Mouse (Mus musculus) adrenal gland, adult 18-20 months (tissue): ENCODE results near the gene Rfx7. TPM values are rescaled to one million over a fixed set of nuclear protein-coding genes. Genes with fewer than 3 reads are reported as not detected.
A peak's percentile ranks its signal among the peaks of the same experiment; 100 is the strongest.
"Not testable (repeated sequence)": the region's sequence is repeated elsewhere in the genome, so short reads cannot be mapped to it uniquely, and the experiment has no call there.

Source experiments
- DNase-seq, 2 experiments: peaks; one replicate each; pipeline ENCODE4 v3.0.0; 2021 to 2022; ENCODE audit warnings: low spot score in 2 of 2
- total RNA-seq, 2 experiments: library from RNA; stranded (reverse); gene quantifications; 1 replicate in 1 of 2; 2 replicates in 1 of 2; pipeline ENCODE4 v1.2.3; 2021

Gene Rfx7
- total RNA-seq, 2 experiments from 2014 or later, result 13.7 to 17.5 TPM

DNA sequence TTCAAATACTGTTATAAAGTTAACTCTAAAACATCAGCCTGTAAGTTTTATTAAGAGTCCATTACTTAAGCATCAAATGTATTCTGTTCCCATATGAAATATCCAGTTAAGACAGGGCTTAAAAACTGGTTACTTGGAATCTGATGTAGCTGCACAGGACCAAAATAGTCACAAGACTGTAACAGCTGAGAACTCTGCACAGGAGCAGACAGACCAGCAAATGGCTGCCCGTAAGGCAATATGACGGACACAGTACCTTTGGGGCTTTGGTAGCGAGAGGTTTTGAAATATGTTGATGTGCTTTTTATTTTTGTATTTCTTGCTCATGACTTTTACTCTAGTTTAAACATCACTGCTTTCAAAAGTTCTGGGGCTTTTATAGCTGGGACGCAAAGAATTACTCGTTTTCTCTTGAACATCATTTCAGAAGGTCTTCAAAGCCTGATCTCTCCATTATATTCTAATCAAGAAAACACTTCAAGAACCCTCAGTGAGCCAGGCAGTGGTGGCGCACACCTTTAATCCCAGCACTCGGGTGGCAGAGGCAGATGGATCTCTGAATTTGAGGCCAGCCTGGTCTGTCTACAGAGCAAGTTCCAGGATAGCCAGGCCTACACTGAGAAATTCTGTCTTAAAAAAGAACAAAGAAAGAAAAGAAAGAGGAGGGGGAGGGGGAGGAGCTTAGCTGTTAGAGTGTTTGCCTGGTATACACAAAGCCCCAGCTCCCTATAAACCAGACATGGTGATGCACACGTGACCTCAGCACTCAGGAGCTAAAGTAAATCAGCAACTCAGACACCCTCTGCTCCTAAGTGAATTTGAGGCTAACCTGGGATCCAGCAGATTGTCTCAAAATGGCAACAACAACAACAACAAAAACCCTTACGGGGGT lies 107.2 kb downstream of the Rfx7 start:
- DNase-seq, result no peak

DNA sequence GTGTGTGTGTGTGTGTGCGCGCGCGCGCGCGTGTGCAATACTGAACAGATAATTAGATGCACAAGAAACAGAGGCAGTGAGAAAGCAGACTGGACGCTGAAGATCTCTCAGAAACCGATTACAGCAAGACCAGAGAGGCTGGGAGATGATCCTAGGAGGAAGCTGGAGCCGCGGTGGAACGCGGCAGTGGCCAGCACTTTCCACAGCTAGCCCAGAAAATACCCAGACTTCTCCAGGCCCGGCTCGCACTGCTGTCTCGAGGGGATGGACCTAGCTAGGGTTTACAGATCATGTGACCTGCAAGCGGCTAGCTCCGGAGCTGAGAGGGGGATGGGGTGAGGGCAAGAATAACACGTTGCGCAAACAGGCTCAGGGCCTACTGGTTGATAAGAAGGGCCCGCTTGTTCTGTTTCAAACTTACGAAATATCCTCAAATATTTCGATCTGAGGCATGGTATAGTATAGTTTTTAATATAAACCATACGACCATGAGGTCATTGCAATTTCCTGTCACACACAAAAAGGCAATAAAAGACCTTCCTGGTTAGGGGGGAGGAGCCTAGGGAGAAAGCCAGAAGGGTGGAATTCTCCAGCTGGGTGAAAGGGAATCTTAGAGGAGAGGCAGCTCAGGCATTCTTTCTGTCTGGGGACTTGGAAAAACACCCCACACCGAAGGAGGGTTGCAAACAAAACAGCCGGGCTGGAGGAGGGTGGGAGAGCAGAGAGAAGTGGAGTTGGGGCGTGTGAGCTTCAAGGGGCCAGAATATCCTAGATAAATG lies 108.0 kb downstream of the Rfx7 start:
- DNase-seq, result peak; percentile 67 to 74

DNA sequence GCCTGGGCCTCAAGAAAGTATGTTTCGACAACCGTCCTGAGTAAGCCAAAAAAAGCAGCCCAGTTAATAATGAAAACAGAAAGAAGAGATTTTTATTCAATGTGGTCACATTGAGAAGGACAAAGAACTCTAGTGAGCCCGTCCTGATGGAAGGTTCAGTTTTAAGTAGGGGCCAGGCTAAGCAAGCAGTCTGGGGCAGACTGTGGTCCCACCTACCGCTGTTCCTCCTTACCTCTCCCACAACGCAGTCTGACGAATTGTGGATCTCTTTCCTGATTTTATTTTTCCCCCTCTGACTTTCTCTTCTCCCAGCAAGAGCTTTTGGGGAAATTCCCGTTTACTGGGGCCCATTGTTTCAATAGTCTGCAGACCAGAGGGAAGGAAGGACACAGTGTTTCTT lies 108.6 kb downstream of the Rfx7 start:
- no peak for DNase-seq

DNA sequence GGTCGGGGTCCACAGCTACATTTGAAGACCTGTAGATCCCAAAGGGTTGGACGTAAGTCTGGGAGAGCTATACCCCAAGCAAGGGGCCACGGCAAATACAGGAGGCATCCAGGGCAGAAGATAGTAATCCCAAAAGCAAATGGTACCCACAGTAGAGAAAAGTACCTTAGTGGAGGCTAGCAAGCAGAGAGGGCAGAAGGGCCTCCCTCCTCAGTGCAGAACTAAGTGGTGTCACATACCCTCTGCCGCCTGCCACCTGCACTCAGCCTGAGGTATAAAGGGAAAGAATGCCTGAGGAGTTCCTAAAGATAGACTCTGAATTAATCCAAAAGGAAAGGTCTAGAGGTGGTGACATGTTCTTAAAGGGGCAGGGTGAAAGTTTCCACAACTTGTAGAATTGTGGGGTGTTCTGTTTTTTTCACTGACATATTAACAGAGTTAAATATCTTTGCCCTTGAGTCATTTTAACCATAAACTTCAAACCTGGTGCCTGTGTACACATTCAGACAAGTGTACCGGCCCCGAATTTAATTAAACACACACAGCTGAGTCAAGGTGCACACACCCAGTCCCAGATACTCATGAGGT lies 109.1 kb downstream of the Rfx7 start:
- no peak for DNase-seq

DNA sequence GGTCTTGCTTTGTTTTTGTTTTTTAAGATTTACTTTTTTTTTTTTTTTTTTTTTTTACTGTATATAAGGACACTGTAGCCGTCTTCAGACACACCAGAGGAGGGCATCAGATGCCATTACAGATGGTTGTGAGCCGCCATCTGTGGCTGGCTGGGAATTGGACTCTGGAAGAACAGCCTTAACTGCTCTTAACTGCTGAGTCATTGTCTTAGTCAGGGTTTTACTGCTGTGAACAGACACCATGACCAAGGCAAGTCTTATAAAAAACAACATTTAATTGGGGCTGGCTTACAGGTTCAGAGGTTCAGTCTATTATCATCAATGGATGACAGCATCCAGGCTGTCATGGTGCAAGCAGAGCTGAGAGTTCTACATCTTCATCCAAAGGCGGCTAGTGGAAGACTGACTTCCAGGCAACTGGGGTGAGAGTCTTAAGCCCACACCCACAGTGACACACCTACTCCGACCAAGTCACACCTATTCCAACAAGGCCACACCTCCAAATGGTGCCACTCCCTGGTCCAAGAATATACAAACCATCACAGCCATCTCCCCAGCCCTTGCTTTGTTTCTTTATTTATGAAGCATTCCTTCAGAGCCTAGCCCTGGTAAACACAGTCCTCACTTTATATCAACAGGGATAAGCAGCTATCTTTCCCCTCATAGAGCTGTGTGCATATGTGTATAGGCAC lies 110.9 kb downstream of the Rfx7 start:
- not testable (repeated sequence) for DNase-seq

DNA sequence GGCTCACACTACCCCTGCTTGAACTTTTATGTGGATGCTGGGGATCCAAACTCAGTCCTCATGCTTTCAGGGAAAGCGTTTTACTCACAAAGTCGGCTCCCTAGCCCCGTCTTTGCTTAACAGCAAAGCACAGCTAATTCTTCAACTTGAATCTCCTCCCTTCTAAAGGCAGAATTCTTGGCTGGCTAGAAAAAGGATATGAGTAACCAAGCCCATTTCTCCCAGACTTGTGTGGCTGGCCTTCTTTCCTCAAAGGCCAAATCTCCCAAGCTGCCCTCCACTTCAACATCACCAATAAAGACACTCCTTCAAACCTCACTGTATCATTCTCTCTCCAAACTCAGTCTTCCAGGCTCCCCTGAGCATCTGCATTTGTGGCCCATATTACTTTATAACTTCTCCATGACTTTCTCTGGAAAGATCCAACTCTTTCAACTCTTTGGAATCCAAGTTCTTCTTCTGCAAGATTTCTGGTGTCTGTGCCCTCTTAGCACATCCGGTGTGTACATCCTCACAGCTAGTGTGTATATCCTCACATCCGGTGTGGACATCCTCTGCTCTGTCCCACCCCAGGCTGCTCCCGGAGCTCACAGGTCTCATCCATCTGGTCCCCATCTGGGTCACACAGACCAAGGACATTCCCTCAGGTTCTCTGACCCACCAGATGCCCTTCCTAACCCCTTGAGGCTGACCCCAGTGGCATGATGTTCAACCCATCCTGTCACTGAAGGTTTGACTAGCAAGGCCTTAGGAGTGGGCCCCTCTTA lies 111.8 kb downstream of the Rfx7 start:
- DNase-seq, result no peak

DNA sequence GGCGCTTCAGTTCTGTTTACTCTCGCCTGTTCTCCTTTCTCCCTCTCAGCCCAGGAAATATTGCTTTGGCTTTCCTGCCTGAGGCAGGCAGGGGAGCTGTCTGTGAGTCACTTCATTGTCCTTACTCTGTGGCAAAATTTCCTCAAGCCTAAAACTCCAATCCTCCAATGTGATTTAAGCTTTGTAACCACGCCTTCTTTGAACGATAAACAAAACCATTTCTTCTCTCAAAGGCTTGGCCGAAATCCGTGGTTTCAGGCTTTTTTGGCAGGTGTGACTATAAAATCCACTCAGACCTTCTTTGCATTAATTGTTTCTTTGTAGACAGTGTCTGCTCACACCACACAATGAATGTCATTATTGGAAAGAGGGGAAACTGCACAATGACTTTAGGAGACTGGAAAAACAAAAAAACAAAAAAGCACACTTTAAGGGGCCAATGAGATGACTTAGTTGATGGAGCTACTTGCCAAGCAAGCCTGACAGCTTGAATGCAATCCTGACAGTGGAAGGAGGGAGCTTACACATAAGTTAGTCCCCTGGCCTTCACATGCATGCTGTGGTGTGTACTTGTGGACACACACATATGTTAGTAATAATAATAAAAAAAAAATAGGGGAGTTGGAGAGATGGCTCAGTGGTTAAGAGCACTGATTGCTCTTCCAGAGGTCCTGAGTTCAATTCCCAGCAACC lies 112.5 kb downstream of the Rfx7 start:
- no peak for DNase-seq

DNA sequence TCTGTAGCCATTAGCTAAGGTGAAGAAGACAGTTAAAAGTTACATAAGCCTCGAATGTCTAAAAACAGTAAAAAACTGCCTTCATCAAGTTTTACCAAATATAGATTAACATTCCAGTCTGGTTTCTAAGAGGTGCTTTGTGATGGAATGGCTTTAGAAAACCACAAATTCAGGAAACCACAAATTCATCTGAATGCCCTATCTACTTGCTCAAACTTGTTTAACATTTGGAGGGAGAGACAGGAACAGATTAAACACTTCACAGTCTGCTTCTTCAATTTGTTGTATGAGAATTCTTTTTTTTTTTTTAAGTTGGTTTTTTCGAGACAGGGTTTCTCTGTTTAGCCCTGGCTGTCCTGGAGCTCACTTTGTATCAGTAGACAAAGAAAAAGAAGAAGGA lies 117.7 kb downstream of the Rfx7 start:
- no peak for DNase-seq

DNA sequence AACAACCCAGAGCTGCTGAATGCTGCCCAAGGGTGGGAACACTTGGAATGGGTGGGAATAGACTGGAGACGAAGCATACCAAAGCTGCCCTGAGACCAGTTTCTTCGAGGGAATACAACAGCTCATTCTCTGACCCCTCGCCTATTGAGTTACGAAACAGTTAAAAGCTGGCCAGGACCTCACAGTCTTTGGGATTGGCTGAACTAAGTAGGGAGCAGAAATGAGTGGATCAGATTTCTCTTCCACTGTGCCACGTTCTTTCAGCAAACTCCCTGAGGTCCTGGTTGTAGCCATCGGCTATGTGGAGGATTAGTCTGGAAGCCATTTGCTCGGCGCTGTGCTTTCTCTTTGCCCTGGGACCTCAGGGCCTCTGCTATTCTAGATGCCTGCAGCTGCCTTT lies 120.9 kb downstream of the Rfx7 start:
- no peak for DNase-seq

DNA sequence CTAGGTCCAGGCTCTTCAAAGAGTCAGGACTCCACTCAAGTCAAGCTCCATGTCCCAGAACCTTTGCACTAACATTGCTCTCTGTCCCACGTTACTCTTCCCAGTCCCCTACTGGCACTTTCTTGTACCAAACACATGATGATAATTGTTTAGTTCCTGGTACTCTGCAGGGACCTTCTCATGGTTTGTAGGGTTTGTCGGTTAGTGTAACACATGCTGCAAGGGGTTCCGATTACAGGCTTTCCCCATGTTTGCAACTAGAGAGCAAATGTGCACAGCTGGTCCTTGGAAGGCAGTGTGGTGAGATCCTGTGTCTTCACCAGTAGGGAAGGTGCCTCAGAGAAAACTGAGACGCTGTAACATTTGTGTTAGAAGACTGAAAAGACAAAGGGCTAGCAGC lies 121.5 kb downstream of the Rfx7 start:
- DNase-seq, result no peak

DNA sequence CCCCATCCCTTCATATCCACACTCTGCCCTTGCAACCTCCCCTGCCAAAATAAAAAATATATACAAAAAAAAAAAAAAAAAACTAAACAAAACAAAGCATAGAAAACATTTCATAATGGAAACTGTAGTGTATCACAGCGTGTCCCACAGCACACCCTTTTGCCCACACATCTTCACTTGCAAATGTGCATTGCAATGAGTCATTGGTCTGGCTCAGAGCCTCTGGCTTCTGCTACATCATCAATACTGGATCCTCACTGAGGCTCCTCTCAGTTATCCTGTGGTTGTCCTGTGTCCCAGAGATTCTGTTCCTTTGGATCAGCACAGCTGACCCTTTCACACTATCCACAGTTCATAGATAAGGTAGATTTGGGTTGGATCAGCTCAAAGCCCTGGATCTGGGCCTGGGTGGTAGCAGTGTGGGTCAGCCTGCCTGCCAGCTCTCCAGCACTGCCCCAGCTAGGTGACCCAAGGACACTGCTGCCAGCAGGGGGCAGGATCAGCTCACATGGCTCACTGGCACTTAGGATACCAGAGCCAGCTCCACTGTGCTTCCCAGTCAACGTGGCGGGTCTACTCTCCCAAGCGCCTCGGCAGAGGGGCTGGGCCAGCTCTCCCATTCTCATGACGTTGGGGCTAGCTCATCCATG lies 122.7 kb downstream of the Rfx7 start:
- peak; percentile 79 to 80 for DNase-seq

DNA sequence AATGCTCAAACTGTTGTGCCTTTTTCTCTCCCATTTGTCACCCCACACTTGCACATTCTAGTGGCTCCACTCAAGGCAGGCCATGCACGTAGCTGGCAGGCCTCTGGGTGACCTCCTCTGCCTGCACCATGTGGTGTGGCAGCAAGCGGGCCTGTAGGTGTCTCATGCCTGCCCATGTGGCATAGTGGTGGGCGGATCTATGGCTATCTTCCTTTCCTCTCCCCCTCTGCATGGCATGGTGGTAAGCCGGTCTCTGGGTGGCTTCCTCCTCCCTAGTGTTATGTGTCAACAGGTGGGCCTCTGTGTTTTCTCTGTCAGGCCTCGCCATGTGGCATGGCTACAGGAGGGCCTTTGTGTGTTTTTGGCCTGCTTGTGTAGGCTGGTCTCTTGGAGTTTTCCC lies 123.6 kb downstream of the Rfx7 start:
- no peak for DNase-seq

DNA sequence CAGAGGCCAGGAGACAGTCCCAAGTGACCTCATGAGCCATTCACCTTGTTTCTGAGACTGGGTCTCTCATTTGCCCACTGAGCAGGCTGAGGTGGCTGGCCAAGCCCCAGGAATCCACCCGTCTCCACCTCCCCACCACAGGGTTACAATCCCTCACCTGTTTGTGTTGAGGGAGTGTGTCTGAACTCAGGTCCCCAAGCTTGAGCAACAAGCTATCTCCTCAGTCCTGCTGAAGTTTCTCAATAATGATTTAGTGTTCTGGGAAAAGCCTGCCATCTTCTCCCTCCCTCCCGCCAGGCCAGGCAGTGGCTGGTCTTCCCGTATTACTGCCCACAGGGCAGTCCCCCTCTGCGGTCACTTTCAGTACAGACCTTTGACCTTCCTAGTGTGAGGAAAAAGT lies 124.5 kb downstream of the Rfx7 start:
- no peak for DNase-seq

DNA sequence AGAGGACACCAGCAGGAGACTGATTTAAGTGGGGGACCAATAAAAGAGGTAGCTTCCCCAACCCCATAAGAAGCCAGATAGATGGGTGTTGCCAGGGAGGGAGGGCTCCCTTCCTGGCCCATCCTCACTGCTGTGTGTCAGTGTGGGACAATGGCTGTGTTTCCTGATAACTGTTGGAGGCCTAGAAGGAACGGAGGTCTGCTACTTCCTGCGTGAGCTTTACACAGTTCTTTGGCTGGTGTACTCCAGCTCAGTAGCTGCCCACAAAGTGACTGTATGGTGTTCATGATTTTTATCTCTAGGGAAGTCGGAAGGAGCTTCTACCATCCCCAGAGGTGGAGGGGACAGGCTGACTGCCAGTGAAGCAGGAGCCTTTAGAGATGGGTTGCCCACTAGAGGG lies 124.9 kb downstream of the Rfx7 start:
- DNase-seq, result no peak

DNA sequence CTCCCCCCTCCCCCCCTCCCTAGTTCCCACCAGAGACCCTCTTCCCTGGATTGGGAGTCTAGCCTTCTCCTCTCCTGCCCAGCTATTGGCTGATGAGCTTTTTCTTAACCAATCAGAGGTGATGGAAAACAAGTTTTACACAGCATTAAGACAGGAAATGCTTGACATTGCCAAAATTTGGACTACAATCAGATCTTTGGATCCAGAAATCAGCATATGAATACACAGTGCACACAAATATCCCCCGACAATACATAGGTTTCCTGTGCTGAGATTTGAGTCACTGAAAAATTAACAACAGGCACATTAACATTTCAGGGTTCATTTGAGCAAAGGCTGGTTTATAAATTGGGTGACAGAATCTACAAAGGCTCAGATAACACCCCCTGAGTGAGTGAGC lies 125.7 kb downstream of the Rfx7 start:
- no peak for DNase-seq

DNA sequence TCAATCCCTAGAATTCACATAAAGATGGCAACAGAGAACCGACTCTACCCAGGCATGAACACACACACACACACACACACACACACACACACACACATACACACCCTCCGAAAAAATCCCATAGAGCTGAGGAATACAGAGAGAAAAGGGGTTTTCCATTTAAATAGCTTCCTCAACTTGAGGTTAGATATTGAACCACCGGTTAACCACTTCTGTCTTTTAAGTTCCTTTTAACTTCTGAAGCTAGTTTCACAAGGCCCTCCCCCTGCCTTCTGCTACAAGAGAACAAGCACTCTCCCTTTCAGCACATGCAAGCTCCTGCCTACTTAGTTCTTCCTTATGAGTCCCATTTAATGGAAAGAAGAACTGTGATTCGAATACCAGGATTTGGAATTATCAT lies 128.1 kb downstream of the Rfx7 start:
- DNase-seq, result no peak

DNA sequence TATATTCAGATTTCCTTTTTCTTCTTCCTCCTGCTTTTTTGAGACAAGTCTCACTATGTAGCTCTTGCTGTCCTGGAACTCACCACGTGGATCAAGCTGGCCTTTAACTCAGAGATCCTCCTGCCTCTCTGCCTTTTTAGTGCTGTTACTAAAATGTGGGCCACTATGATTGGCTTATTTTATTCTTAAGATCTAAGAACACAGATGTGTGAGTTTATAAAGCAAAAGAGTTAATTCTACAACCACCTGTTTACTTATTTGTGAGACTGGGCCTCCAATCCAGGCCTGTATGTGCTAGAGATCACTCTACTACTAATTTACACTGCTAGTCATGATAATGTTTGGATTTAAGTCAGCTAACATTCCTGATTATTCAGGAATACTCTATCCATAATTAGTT lies 128.9 kb downstream of the Rfx7 start:
- DNase-seq, result no peak

DNA sequence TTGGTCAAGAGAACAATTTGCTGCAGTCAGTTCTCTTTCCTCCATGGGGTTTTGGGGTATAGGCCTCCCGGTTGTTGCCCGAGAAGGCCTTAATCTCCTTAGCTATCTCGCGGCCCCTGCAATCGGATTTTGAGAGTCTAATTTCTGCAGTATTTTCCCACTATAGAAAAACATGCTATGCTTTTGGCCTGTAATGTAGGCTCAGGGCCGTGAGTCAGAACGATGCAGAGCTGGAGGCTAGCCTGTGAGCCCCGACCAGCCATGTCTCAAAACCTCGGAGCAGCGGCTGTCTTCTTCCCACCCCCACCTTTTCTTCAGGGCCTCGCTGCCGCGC lies 129.5 kb downstream of the Rfx7 start:
- DNase-seq, result no peak

DNA sequence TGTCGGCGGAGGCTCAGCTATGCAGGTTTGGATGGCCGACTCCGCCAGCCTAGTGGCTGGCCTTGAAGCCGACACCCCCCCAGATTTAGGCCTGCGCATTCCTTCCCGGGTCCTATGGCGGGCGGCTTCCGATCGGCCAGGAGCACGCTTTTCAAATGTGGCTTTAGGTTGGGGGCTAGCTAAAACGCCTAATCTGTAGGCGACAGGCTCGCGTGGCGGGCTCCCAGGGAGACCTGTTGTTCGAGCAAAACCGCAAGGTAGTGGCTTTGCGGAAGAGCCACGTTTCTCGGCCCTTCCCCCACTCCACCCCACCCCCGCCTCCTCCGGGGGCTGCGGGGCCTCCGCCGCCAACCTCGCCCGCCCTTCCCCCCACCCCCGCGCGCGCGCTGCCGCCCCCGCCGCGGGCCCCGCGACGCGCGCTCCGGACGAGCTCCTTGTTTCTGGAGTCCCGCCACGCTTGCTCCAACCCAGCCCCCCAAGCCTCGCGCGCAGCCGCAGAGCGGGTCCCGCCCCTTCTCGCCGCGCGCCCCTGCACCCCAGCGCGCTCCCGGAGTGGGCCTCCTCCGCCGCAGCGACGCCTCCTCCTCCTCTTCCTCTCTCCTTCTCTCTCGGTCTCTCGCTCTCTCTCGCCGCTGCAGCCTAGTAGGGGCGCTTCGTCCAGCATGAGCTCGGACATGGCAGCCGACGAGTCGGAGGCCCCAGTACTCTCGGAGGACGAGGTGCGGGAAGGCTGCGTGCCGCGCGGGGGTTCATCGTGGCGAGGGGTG lies 130.0 kb downstream of the Rfx7 start, which contains the start of gene Nedd4:
TSS of gene Nedd4 (plus strand) at position 452 of the 767 bp plus-strand sequence.
- DNase-seq, result peak; percentile 97 to 98
